Comparison of ENCODE assay signal across 8 mouse cellular contexts in genomic region chr1:155040086-155040726, GRCm38 (mm10). TPM values are rescaled to one million over a fixed set of nuclear protein-coding genes. Genes with fewer than 3 reads are reported as not detected.
DNase-seq lines count a peak whose midpoint lies in the region; ATAC-seq and TF ChIP-seq lines count a peak whose summit lies in the region.

No protein-coding gene starts in this region.

- peak; percentile 68; the same call in 1 of the 2 replicates for ATAC-seq in heart, embryonic 13.5 days (ENCODE audit: extremely low read depth, insufficient number of reproducible peaks, low FRiP score, low TSS enrichment)

- intact Hi-C loops in heart, postnatal 14 days (cut with DNase I), result no loop called here

- peaks cover 0 to 20% of the 10 kb centered on the region in 2 experiments; a peak in 2 of 4 replicates for H3K36me3 ChIP-seq in MEL (ENCODE audit: control insufficient read depth in 1 of 2, insufficient read depth in 2 of 2, low read length in 2 of 2)
- H3K36me3 ChIP-seq in heart, embryonic 13.5 days, result no peaks in the 10 kb centered on the region

- H3K4me1 ChIP-seq in MEL (ENCODE audit: control insufficient read depth in 1 of 2, insufficient read depth in 2 of 2, low read length in 2 of 2), result peaks cover 5 to 23% of the 10 kb centered on the region in 2 experiments
- peaks cover 51% of the 10 kb centered on the region for H3K4me1 ChIP-seq in heart, embryonic 13.5 days

- DNase-seq in heart, adult 11 months, result peak; percentile 94
- DNase-seq in heart, postnatal 14 days, result no peak
- DNase-seq in MEL (ENCODE audit: low read depth, low spot score), result peak; percentile 85
- DNase-seq in lung, postnatal 10 days, result peak; percentile 42
- no peak for DNase-seq in adrenal gland, adult 8-10 months
- DNase-seq in right cerebral cortex, postnatal 25 days, result no peak
- DNase-seq in kidney, postnatal 36 days, result no peak

- H3K27ac ChIP-seq in MEL (ENCODE audit: control insufficient read depth, low read depth, low read length), result peak overlapping the region; percentile 67
- H3K27ac ChIP-seq in heart, embryonic 13.5 days (replicated peaks), result peak overlapping the region; percentile 97

- no peak for TF ChIP-seq RAD21 in MEL (IDR thresholded peaks at IDR 0.05; ENCODE audit: low read depth, low read length)

- no peak overlapping the region; the same call in 1 of the 2 replicates for H3K9ac ChIP-seq in MEL (ENCODE audit: control insufficient read depth, low read depth, low read length, poor library complexity, severe bottlenecking)
- H3K9ac ChIP-seq in heart, embryonic 13.5 days, result peak overlapping the region; percentile 77

- no peaks in the 10 kb centered on the region for H3K79me2 ChIP-seq in MEL (ENCODE audit: control insufficient read depth, insufficient read depth, low read length, poor library complexity)

- no peaks in the 10 kb centered on the region for H3K27me3 ChIP-seq in MEL (ENCODE audit: control insufficient read depth in 1 of 2, insufficient read depth in 2 of 2, low read length in 2 of 2)
- H3K27me3 ChIP-seq in heart, embryonic 13.5 days (replicated peaks), result no peaks in the 10 kb centered on the region

- no peak for TF ChIP-seq POLR2A in MEL (IDR thresholded peaks at IDR 0.05; ENCODE audit: control insufficient read depth in 1 of 2, insufficient read depth in 1 of 2, low read depth in 1 of 2, low read length in 2 of 2, poor library complexity in 1 of 2)

- TF ChIP-seq CTCF in MEL (IDR thresholded peaks at IDR 0.05 in 2 of 3, conservative IDR thresholded peaks at IDR 0.05 in 1 of 3; ENCODE audit: control insufficient read depth in 1 of 3, insufficient read depth in 1 of 3, low read depth in 2 of 3, low read length in 3 of 3, poor library complexity in 1 of 3, severe bottlenecking in 1 of 3), result no peak

- WGBS in heart, embryonic 13.5 days, result 11% methylated on average over 9 of the region's 9 CpGs

- peak; percentile 57 to 69 for TF ChIP-seq EP300 in MEL (IDR thresholded peaks at IDR 0.05; ENCODE audit: low read depth in 1 of 2, low read length in 2 of 2)

- no peak overlapping the region for H3K4me3 ChIP-seq in MEL (ENCODE audit: control insufficient read depth in 1 of 2, insufficient read depth in 1 of 2, low read depth in 2 of 2, low read length in 2 of 2)
- H3K4me3 ChIP-seq in heart, embryonic 13.5 days, result peak overlapping the region; percentile 34

- no peaks in the 10 kb centered on the region for H3K9me3 ChIP-seq in MEL (replicated peaks; ENCODE audit: insufficient read depth, low read length)
- no peaks in the 10 kb centered on the region for H3K9me3 ChIP-seq in heart, embryonic 13.5 days

- peak overlapping the region; percentile 64 for H3K4me2 ChIP-seq in heart, embryonic 13.5 days

TF ChIP-seq in MEL, 35 proteins besides CTCF, POLR2A, EP300 and RAD21:
- TF ChIP-seq ELF1 (IDR thresholded peaks at IDR 0.05; ENCODE audit: low read depth, low read length), result no peak
- TF ChIP-seq POLR2AphosphoS5 (IDR thresholded peaks at IDR 0.05; ENCODE audit: borderline replicate concordance, low read depth, low read length), result no peak
- TF ChIP-seq NELFE (IDR thresholded peaks at IDR 0.05; ENCODE audit: low read depth, low read length), result no peak
- TF ChIP-seq MAFK (IDR thresholded peaks at IDR 0.05; ENCODE audit: borderline replicate concordance, low read depth, low read length), result no peak
- no peak for TF ChIP-seq MEF2A (IDR thresholded peaks at IDR 0.05; ENCODE audit: extremely low read depth, insufficient replicate concordance, low read depth, low read length, poor library complexity, severe bottlenecking)
- TF ChIP-seq GATA1 (IDR thresholded peaks at IDR 0.05; ENCODE audit: low read depth, low read length), result peak; percentile 45; the same call in 1 of the 2 replicates
- no peak for TF ChIP-seq TBP (IDR thresholded peaks at IDR 0.05; ENCODE audit: low read depth, low read length)
- 0 out of 2 replicates have a peak, but pooled peaks have one; percentile 27 for TF ChIP-seq HCFC1 (IDR thresholded peaks at IDR 0.05; ENCODE audit: low read depth, low read length)
- peak; percentile 68; the same call in 1 of the 2 replicates for TF ChIP-seq MAZ (IDR thresholded peaks at IDR 0.05; ENCODE audit: low read depth, low read length)
- no peak for TF ChIP-seq MYB (IDR thresholded peaks at IDR 0.05; ENCODE audit: low read depth, low read length)
- TF ChIP-seq MAX (IDR thresholded peaks at IDR 0.05; ENCODE audit: low read length), result peak; percentile 63
- peak; percentile 54; the same call in 1 of the 2 replicates for TF ChIP-seq BHLHE40 (IDR thresholded peaks at IDR 0.05; ENCODE audit: borderline replicate concordance, low read depth, low read length)
- no peak for TF ChIP-seq CHD1 (IDR thresholded peaks at IDR 0.05; ENCODE audit: low read depth, low read length)
- TF ChIP-seq ZMIZ1 (IDR thresholded peaks at IDR 0.05; ENCODE audit: low read depth, low read length), result no peak
- peak; percentile 68 for TF ChIP-seq MXI1 (IDR thresholded peaks at IDR 0.05; ENCODE audit: low read depth, low read length)
- no peak for TF ChIP-seq UBTF (IDR thresholded peaks at IDR 0.05; ENCODE audit: borderline replicate concordance, insufficient read depth, low read depth, low read length)
- TF ChIP-seq TAL1 (IDR thresholded peaks at IDR 0.05; ENCODE audit: low read length), result peak; percentile 57
- peak; percentile 55; the same call in 1 of the 2 replicates for TF ChIP-seq ETS1 (IDR thresholded peaks at IDR 0.05; ENCODE audit: low read depth, low read length)
- TF ChIP-seq ZC3H11A (IDR thresholded peaks at IDR 0.05; ENCODE audit: low read depth, low read length), result no peak
- TF ChIP-seq CHD2 (IDR thresholded peaks at IDR 0.05; ENCODE audit: low read length), result no peak
- TF ChIP-seq USF1 (IDR thresholded peaks at IDR 0.05; ENCODE audit: low read depth, low read length), result no peak
- TF ChIP-seq ZNF384 (IDR thresholded peaks at IDR 0.05; ENCODE audit: low read depth, low read length), result peak; percentile 4; the same call in 1 of the 2 replicates
- no peak for TF ChIP-seq GABPA (IDR thresholded peaks at IDR 0.05; ENCODE audit: low read depth, low read length)
- no peak for TF ChIP-seq USF2 (IDR thresholded peaks at IDR 0.05; ENCODE audit: borderline replicate concordance in 1 of 2, insufficient read depth in 1 of 2, low read depth in 1 of 2, low read length in 2 of 2)
- TF ChIP-seq MYC (IDR thresholded peaks at IDR 0.05; ENCODE audit: low read depth, low read length), result 0 out of 2 replicates have a peak, but pooled peaks have one; percentile 44
- peak; percentile 43; the same call in 1 of the 2 replicates for TF ChIP-seq TCF12 (IDR thresholded peaks at IDR 0.05; ENCODE audit: low read depth, low read length)
- TF ChIP-seq ZKSCAN1 (IDR thresholded peaks at IDR 0.05; ENCODE audit: low read depth, low read length), result no peak
- TF ChIP-seq RCOR1 (IDR thresholded peaks at IDR 0.05; ENCODE audit: low read depth, low read length), result no peak; the same call in 1 of the 2 replicates
- TF ChIP-seq JUND (IDR thresholded peaks at IDR 0.05; ENCODE audit: low read depth, low read length), result peak; percentile 88; the same call in 1 of the 2 replicates
- no peak for TF ChIP-seq POLR2AphosphoS2 (IDR thresholded peaks at IDR 0.05; ENCODE audit: low read length)
- TF ChIP-seq SIN3A (IDR thresholded peaks at IDR 0.05; ENCODE audit: low read length), result peak; percentile 41; the same call in 1 of the 2 replicates
- no peak for TF ChIP-seq KAT2A (conservative IDR thresholded peaks at IDR 0.05; ENCODE audit: low read depth, low read length)
- TF ChIP-seq SMC3 (IDR thresholded peaks at IDR 0.05; ENCODE audit: low read depth, low read length), result no peak
- no peak for TF ChIP-seq E2F4 (IDR thresholded peaks at IDR 0.05; ENCODE audit: borderline replicate concordance, low read depth, low read length)
- no peak for TF ChIP-seq NRF1 (IDR thresholded peaks at IDR 0.05; ENCODE audit: insufficient read depth, low read depth, low read length, poor library complexity, severe bottlenecking)

RNA-seq across cellular contexts. Expression of gene Ier5, which starts 59.2 kb away (rescaled TPM):
- total RNA-seq in heart, postnatal 14 days (2021), result 10 to 100 TPM; 13.6 to 15.4 TPM
- total RNA-seq in MEL (2012; rRNA removed), result 7.2 and 7.5 TPM in 2 replicates
- polyA plus RNA-seq in MEL (2012; ENCODE audit: insufficient read depth in 1 of 2, insufficient read length in 2 of 2, low read depth in 1 of 2, low replicate concordance in 2 of 2, missing spikeins in 1 of 2), result 1 to 10 TPM in 1 of 2 experiments, not detected in 1; 7.4 TPM
- 3.6 and 3.8 TPM in 2 replicates for polyA plus RNA-seq in heart, embryonic 13.5 days (2015; fragmentation: Nextera tagmentation; extraction: Ambion mirVana)
- 10 to 100 TPM in 3 of 4 experiments, 1 to 10 TPM in 1; 7.8 to 11.9 (median 11.2) TPM for total RNA-seq in adrenal gland, adult 8-10 months (2022)

Comparison
In these comparisons a context has a peak if more than half of its experiments do, and no peak if none do; other contexts are left out.
1. DNase-seq: peak in heart, adult 11 months (single experiment), MEL (single experiment) and lung, postnatal 10 days (single experiment); none in heart, postnatal 14 days (0 of 2), adrenal gland, adult 8-10 months (single experiment), right cerebral cortex, postnatal 25 days (single experiment) and kidney, postnatal 36 days (0 of 2).